Mouse (Mus musculus) C2C12 (cell line): Measurements from ENCODE around the gene Atn1. TPM values are rescaled to one million over a fixed set of nuclear protein-coding genes. Genes with fewer than 3 reads are reported as not detected.
"Not testable (repeated sequence)": the region's sequence is repeated elsewhere in the genome, so short reads cannot be mapped to it uniquely, and the experiment has no call there.

Source experiments
- H3K27me3 ChIP-seq: one replicate; pipeline ENCODE4 v1.6.1; 2011; ENCODE audit not compliant: control insufficient read depth, insufficient read depth, insufficient read length
- H3K36me3 ChIP-seq: one replicate; pipeline ENCODE4 v1.6.1; 2011; ENCODE audit not compliant: control insufficient read depth, insufficient read depth
- H3K4me3 ChIP-seq: one replicate; pipeline ENCODE4 v1.5.1; 2011; ENCODE audit warnings: mild to moderate bottlenecking, control low read depth; ENCODE audit not compliant: poor library complexity, insufficient read depth, severe bottlenecking
- H3K79me2 ChIP-seq: one replicate; pipeline ENCODE4 v1.6.1; 2011; ENCODE audit not compliant: control insufficient read depth, insufficient read depth
- H3K79me3 ChIP-seq: one replicate; pipeline ENCODE4 v1.6.1; 2011; ENCODE audit warnings: low read depth, control low read depth
- H3ac ChIP-seq: one replicate; pipeline ENCODE3; 2011; ENCODE audit warnings: low read depth; ENCODE audit not compliant: control insufficient read depth, insufficient read length
- CEBPB ChIP-seq: IDR thresholded peaks from one replicate; pipeline ENCODE4 v1.6.1; 2011; ENCODE audit warnings: low read depth, mild to moderate bottlenecking, control low read depth, moderate library complexity
- CTCF ChIP-seq: IDR thresholded peaks from one replicate; pipeline ENCODE4 v1.5.1; 2011; ENCODE audit not compliant: control insufficient read depth, insufficient read depth, insufficient read length
- FOSL1 ChIP-seq: IDR thresholded peaks from one replicate; pipeline ENCODE4 v1.8.0; 2011; ENCODE audit warnings: mild to moderate bottlenecking, low read length; ENCODE audit not compliant: poor library complexity, insufficient read depth, severe bottlenecking
- MAX ChIP-seq: IDR thresholded peaks from one replicate; pipeline ENCODE4 v1.6.1; 2011; ENCODE audit warnings: mild to moderate bottlenecking, control low read depth
- MYOD1 ChIP-seq: IDR thresholded peaks from one replicate; pipeline ENCODE4 v1.6.1; 2011; ENCODE audit warnings: low read depth; ENCODE audit not compliant: control insufficient read depth, insufficient read length
- MYOG ChIP-seq: IDR thresholded peaks from one replicate; pipeline ENCODE4 v1.6.1; 2011; ENCODE audit not compliant: control insufficient read depth, insufficient read length; ENCODE audit errors: extremely low read depth
- USF1 ChIP-seq: IDR thresholded peaks from one replicate; pipeline ENCODE4 v1.6.1; 2011; ENCODE audit warnings: low read depth, mild to moderate bottlenecking, control low read depth, moderate library complexity
- long read RNA-seq, 2 experiments: library from polyadenylated mRNA; unstranded; transcript quantifications; one replicate each; pipeline ENCODE4 v2.0.0; 2019 to 2020
- polyA plus RNA-seq: library from polyadenylated mRNA; unstranded; fragments of >200 nt; fragmentation: generic; extraction: Trizol; gene quantifications from one replicate; pipeline ENCODE4 v1.2.1, GENCODE M21; 2012; ENCODE audit warnings: missing spikeins

Gene Atn1
- 47.0 TPM for polyA plus RNA-seq
- long read RNA-seq, experiment 1, partial matches to known transcripts = 8 of 10 reads
- long read RNA-seq, experiment 1, other reads (novel, unspliced or antisense) = 2 of 10 reads
- long read RNA-seq, experiment 2, partial matches to known transcripts = 36 of 36 reads
- long read RNA-seq, experiment 2, other reads (novel, unspliced or antisense) = 0 of 36 reads

DNA sequence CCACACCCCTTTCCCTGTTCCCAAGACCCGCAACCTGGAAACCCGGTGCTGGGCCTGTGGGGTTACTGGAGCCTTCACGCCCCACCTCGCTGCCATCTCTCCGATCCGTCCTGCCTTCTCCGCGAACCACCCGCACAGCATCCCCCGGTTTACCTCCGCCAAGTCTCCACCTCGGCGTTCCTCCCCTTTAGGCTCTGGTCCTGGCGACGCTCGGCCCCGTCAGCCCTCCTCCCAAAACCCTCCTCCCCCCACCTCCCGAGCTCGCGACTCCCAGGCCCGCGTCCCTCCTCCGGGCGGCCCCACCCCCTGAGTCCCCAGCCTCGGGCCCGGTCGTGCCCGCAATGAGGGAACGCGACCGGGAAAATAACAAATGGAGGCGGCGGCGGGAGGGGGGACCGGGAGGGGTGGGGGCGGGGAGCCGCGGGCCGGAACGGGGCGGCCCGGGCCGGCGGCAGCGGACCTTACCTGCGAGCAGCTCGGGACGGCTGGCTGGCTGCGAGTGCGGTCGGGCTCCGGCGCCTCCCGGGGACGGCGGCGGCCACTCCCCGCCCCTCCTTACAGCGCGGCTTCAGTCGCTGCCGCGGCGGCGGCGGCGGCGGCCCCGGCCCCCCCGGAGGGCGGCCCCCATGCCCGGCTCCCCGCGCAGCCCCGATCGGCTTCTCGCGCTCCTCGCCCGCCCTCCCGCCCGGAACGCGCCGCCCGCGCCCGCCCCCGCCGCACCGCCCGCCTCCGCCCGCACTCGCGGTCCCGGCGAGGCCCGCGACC is at the start of gene Atn1, which contains the start of gene Gm45234:
Gene Atn1 (minus strand): TSS at position 694 of the 765 bp plus-strand sequence.
Gene Gm45234 (minus strand): TSS at position 191 of the 765 bp plus-strand sequence.
- H3K79me2 ChIP-seq = peaks cover 60% of the 10 kb centered on the region
- H3K79me3 ChIP-seq = peaks cover 49% of the 10 kb centered on the region
- H3K27me3 ChIP-seq = no peaks in the 10 kb centered on the region
- TF ChIP-seq MAX = no peak
- no peak for TF ChIP-seq MYOD1
- TF ChIP-seq FOSL1 = no peak
- TF ChIP-seq CTCF = no peak
- TF ChIP-seq CEBPB = no peak
- TF ChIP-seq MYOG = no peak
- H3K36me3 ChIP-seq = peaks cover 32% of the 10 kb centered on the region
- peak within 1 kb of the TSS; percentile 63 for H3K4me3 ChIP-seq
- H3ac ChIP-seq = peak within 1 kb of the TSS; percentile 95

- Histone ChIP-seq H3K27me3 (no peaks in the 10 kb centered on the region), H3K4me3 (peak overlapping the region; percentile 22), H3K79me3 (peaks cover 6% of the 10 kb centered on the region), H3K36me3 (peaks cover 10% of the 10 kb centered on the region), H3ac (peak overlapping the region; percentile 46), H3K79me2 (peaks cover 9% of the 10 kb centered on the region)
- TF ChIP-seq CTCF (no peak), MAX (peak; percentile 40), FOSL1 (peak; percentile 10), USF1 (no peak), MYOG (no peak), CEBPB (peak; percentile 32), MYOD1 (no peak)
These were observed 49.3 kb upstream of the Atn1 start for GRCm38 (mm10) chr6:124805341-124806321.

DNA sequence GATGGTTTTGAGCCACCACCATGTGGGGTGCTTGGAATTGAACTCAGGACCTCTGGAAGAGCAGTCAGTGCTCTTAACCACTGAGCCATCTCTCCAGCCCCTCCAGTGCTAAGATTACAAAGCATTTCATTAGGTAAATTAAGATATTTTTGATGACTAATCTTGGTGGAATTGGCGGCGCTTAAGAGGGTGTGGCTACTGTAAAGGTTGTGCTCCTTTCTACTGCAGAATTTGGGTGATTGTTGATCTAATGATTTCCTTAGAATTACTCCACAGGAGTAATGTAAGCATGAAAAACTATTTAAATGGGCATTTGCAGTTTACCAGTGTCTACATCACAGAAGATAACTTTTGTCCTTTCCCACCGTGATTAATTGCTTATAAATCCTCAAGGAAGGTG is 48.0 kb upstream of the Atn1 start:
- no peak overlapping the region for H3K4me3 ChIP-seq
- H3K36me3 ChIP-seq = no peaks in the 10 kb centered on the region
- no peak for TF ChIP-seq FOSL1
- no peak for TF ChIP-seq MAX
- TF ChIP-seq MYOG = no peak
- no peak for TF ChIP-seq USF1
- TF ChIP-seq MYOD1 = no peak
- TF ChIP-seq CEBPB = no peak
- H3K27me3 ChIP-seq = no peaks in the 10 kb centered on the region
- H3ac ChIP-seq = no peak overlapping the region
- peaks cover 1% of the 10 kb centered on the region for H3K79me3 ChIP-seq
- H3K79me2 ChIP-seq = no peaks in the 10 kb centered on the region

DNA sequence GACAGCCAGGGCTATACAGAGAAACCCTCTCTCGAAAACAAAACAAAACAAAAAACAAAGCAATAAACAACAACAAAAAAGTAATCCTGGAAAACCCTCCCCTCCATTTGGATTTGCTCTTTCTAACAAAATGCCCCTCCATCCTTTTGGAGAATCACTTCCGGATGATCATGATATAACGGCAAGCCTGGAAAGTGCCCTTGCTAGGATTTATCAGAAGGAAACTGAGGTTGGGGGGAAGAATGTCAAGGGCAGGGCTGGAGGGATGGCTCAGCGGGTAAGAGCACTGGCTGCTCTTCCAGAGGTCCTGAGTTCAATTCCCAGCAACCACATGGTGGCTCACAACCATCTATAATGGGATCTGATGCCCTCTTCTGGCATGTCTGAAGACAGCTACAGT is 47.4 kb upstream of the Atn1 start:
- not testable (repeated sequence) for H3K79me2 ChIP-seq, H3ac ChIP-seq, H3K79me3 ChIP-seq, H3K36me3 ChIP-seq, H3K4me3 ChIP-seq, H3K27me3 ChIP-seq

DNA sequence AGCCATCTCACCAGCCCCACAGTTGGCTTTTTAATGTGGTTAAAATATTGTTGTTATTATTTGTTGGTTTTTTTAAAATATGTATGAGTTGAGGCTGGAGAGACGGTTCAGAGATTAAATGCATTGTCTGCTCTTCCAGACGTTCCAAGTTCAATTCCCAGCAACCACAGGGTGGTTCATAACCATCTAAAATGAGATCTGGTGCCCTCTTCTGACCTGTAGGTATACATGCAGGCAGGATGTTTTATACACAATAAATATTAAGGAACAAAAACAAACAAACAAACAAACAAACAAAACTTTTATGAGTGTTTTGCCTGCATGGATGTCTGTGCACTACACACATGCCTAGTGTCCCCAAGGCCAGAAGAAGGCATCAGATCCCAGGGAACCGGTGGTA is 46.7 kb upstream of the Atn1 start:
- H3K79me3 ChIP-seq = no peaks in the 10 kb centered on the region
- H3ac ChIP-seq = no peak overlapping the region
- H3K27me3 ChIP-seq = no peaks in the 10 kb centered on the region
- no peak overlapping the region for H3K4me3 ChIP-seq
- H3K79me2 ChIP-seq = no peaks in the 10 kb centered on the region
- no peaks in the 10 kb centered on the region for H3K36me3 ChIP-seq
- no peak for TF ChIP-seq MAX
- no peak for TF ChIP-seq MYOG
- TF ChIP-seq FOSL1 = no peak
- TF ChIP-seq CEBPB = no peak
- no peak for TF ChIP-seq CTCF

DNA sequence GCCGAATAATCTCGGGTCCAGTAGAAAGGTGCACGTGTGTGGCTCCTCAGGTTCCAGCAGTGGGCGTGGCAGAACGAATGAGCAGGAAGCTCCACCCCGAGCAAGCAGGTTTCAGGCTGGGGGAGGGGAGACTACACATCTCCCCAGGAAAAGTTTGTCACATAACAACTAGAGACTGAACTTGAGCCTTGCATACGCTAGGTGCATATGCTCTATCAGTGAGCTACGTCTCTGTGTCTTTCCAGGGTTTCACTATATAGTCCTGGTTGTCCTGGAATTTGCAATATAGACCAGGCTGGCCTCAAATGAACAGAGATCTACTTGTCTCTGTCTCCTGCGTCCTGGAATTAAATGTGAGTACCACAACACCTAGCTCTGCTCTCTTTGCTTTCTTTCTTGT is 46.1 kb upstream of the Atn1 start:
- H3K36me3 ChIP-seq, H3ac ChIP-seq, H3K79me2 ChIP-seq, H3K79me3 ChIP-seq, H3K27me3 ChIP-seq, H3K4me3 ChIP-seq: not testable (repeated sequence)
